Mouse (Mus musculus): Measurements from ENCODE around the gene C2.
A peak's percentile ranks its signal among the peaks of the same experiment; 100 is the strongest.

The C2 gene

DNA sequence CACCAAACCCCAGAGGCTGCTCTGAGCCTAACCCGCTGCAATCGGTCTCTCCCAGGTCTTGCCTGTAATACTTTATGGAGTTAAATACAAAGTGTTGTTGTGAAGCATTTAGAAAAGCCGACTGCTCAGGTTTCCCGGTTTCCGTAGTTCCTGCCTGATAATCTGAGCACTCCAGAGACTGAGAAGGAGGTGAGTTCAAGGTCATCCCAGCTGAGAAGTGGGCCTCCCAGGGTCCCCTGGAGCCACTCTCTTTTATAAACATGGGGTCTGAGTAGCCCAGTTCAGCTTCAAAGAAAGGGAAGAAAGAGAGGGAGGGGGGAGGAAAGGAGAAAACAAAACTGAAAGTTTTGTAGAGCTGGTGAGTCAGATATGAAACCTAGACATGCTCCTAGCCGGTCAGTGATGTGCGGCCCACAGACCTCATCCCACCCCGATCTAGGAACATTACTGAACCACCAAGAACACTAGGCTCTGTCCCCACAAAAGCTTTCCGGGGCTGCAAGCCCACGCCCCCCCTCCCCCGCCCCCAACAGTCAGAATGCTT lies 18.7 kb downstream of the C2 start, which contains the start of gene Zbtb12:
Zbtb12 (plus strand) TSS at position 148 of the 544 bp plus-strand sequence.
- no peak for DNase-seq

- no peak for DNase-seq
These were observed 23.7 kb downstream of the C2 start for GRCm38 (mm10) chr17:34874321-34874720.

- no peak for DNase-seq
These were observed 32.1 kb downstream of the C2 start for GRCm38 (mm10) chr17:34865981-34866380.

- no peak for DNase-seq
These were observed 35.5 kb downstream of the C2 start, which contains the start of gene Cfb for GRCm38 (mm10) chr17:34862416-34863081. Gene Cfb, minus strand, starts transcription at chr17:34862518.

GRCm38 (mm10) chr17:34861704-34862415 lies 36.2 kb downstream of the C2 start:
- DNase-seq: peak; percentile 36

GRCm38 (mm10) chr17:34860514-34860913 lies 37.6 kb downstream of the C2 start:
- no peak for DNase-seq

DNA sequence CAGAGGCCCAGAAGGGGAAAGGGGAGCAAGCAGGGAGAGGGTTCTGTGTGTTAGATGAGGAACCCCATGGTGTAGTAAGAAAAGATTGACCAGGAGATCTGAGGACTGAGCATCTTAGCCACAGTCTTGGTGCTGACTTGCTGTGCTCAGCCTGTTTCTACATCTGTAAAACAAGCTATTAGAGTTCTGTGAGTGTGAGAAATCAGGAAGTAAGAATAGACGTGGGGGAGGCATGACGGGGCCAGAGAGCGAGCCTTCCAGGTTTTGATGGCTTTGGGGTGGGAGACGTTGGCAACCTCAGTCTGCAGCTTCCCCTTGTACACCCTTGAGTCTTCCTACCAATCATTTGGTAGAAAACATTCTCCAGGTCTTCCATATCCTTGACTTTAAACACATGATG lies 39.4 kb downstream of the C2 start:
- no peak for DNase-seq

DNA sequence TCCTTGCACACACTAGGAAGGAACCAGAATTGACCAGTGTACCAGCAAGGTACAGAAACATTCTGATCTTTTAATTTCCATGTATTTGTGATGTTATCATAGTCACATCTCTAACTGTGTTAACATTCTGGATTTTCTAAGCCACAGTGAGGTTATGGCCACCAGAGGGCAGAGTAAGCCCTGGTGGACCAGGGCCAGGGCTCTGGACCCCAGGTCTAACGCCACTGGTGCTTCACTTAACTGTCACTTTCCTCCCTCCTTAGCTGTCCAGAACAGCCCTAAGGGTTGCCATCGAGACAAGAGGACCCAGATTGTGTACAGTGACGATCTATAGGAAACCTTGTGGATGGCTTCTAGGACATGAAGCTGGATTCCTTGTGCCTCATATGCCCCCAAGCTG lies 42.2 kb downstream of the C2 start:
- DNase-seq: peak; percentile 50

GRCm38 (mm10) chr17:34854761-34855160 lies 43.3 kb downstream of the C2 start:
- no peak for DNase-seq

GRCm38 (mm10) chr17:34853511-34853910 lies 44.6 kb downstream of the C2 start:
- no peak for DNase-seq

- DNase-seq: no peak
These were observed 47.4 kb downstream of the C2 start for GRCm38 (mm10) chr17:34850517-34851125.

DNA sequence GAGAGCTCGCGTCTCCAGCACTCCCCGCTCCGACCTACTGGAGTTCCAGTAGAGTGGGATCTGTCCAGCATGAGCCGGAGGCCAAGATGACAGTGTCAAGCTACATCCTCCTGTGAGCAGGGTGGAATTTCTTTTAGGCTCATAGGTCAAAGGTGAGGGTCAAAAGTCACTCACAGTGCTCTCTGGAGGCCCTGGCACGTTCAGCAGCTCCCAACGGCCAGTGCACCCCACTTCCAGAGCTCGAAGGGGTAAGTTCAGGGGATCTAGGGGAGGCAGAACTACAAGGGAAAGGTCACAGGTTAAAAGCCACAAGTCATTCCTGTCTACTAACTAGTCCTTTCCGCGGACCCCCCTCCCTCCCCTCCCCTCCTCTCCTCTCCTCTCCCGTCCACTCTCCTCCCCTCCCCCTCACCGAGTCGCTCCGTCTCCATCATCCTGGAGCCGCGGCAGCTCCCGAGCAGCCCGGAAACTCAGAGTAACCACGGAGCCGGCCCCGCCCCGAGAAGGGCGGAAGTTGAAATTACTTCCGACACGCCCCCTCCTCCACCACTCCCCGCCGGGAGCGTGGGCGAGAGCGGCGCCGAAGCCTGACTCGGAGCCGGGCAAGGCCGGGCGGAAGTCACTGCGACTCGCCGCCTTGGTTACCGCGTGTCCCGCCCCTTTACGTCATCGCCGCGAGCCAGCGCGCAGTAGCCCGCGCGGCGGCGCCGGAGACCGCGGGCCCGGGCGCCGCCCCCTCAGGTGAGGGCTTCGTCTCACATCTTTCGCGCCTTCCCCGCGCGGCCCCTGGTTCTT lies 48.1 kb downstream of the C2 start, which contains the start of the genes Skiv2l and Nelfe:
Skiv2l (minus strand) TSS at position 489 of the 795 bp plus-strand sequence.
Nelfe (plus strand) TSS at position 670 of the 795 bp plus-strand sequence.
- DNase-seq: peak; percentile 98

DNA sequence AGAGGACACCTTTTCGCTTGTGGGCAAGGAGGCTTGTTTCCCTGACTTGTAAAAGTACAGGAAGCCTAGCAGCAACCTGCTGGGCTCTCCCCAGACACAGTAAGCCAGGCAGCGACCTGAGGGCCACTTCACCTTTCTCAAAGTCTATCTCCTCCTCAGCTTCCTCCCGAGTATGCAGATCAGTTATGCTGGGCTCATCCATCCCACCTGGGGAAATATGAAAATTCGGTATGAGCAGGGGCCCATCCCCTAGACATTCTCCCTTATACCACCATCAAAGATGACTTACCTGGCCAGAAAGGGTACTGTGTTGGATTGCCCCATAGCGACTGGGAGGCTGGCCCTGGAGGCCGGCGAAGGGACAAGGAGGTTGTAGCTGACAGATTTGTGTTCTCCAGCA lies 50.5 kb downstream of the C2 start:
- no peak for DNase-seq

DNA sequence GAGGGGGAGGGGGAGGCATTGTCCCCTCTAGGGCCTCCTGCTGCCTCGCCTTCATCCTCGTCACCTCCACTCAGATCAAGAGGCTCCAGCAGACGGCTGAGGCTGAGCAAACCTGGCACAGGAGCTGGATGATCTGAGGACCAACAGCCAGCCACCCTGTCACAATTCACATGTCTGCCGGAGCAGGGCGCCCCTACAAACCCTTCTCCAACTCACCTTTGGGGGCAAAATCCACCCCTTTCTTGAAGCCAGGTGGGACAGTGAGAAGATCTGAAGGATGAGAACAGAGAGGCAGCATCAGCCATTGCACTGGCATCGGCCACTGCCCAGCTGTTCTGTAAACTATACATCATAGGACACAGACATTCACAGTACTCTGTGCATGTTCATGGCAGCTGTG lies 50.9 kb downstream of the C2 start:
- DNase-seq: no peak

GRCm38 (mm10) chr17:34844884-34845283 lies 53.2 kb downstream of the C2 start:
- DNase-seq: no peak

- peak; percentile 40 for DNase-seq
These were observed 57.2 kb downstream of the C2 start for GRCm38 (mm10) chr17:34840736-34841307.

DNA sequence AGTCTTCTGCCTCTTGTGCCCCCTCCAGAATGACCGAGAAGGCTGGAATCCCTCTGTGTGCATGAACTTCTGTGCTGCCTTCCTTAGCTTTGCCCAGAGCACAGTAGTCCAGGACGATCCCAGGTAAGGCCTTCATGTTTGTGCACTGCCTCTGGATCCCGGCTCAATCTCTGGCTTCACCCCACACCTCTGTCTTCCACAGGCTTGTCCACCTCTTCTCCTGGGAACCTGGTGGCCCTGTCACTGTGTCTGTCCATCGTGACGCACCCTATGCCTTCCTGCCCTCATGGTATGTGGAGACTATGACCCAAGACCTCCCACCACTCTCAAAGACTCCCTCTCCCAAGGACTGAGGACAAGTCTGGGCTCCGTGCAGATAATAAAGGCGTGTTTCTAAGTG lies 59.3 kb downstream of the C2 start:
- DNase-seq: no peak

DNA sequence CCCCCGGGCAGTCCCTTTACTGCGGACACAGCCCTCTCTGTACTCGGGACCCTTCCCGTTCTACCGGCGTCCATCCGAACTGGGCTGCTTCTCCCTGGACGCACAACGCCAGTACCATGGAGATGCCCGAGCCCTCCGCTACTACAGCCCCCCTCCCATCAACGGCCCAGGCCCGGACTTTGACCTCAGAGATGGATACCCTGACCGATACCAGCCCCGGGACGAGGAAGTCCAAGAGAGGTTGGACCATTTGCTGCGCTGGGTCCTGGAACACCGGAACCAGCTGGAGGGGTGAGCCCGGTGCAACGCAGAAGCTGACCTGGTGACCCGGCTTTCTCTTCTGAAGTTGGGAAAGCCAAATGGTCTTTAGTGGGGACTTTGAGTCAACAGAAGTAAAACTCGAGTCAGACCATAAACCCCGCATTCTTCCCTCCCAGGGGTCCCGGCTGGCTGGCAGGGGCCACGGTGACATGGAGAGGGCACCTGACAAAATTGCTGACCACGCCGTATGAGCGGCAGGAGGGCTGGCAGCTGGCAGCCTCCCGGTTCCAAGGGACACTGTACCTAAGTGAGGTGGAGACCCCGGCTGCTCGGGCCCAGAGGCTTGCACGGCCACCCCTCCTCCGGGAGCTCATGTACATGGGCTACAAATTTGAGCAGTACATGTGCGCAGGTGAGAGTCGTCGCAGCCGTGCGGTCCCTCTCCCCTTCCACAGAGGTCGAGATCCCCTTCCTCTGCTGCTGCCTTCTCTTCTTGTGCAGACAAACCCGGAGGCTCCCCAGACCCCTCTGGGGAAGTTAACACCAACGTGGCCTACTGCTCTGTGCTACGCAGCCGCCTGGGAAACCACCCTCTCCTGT lies 60.4 kb downstream of the C2 start:
- DNase-seq: no peak

- DNase-seq: peak; percentile 96
These were observed 61.2 kb downstream of the C2 start, which contains the start of the genes Stk19 and Dxo for GRCm38 (mm10) chr17:34836856-34837221. Gene Stk19, minus strand, starts transcription at chr17:34836945. Gene Dxo, plus strand, starts transcription at chr17:34837019.

DNA sequence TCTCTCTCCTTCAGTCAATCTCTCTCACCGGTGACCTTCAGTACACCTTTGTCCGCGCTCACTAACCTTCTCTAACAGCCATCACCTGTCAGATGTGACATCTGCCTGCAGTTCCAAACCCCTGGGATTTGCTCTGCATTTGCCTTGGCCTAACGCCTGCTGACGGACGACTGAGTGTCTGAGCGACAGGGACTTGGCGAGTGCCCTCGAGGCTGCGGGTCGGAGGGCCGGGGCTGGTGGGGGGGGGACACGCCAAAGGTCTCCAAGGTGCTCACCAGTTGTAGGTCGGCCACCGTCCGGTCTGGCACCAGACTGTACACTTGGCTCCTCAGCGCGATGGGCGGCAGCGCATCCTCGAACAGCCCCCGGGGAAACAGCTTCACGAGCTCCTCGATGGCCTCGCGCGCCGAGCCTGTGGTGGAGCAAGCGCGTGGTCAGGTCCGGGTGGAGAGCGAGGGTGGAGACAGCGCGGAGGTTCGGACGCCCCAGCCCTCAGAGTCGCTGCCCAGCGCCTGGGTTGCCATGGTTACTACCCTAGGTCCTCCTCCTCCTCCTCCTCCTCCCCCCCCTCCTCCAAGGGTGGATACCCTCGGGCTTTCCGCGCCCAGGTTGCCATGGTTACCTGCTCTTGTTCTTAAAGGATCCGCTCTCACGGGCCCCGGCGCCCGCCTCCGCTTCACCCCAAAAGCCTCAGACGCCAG lies 61.8 kb downstream of the C2 start:
- peak; percentile 84 for DNase-seq
